Mouse (Mus musculus) embryonic facial prominence, embryonic 13.5 days (tissue): Measurements from ENCODE around the gene Tmem260. TPM values are rescaled to one million over a fixed set of nuclear protein-coding genes. Genes with fewer than 3 reads are reported as not detected.

Source experiments
- ATAC-seq: fragments of 200-750 bp; cut with Nextera tagmentation; 2 replicates; pipeline ENCODE4 v1.8.0; 2017; ENCODE audit warnings: low read depth; ENCODE audit not compliant: insufficient number of reproducible peaks, insufficient read depth, low FRiP score, low TSS enrichment
- H3K27ac ChIP-seq: fragments of 300-500 bp; sonication (generic); 2 replicates; pipeline ENCODE4 v1.5.1; 2015; ENCODE audit warnings: moderate library complexity, mild to moderate bottlenecking, inconsistent platforms
- H3K27me3 ChIP-seq: fragments of 300-500 bp; sonication (generic); 2 replicates; pipeline ENCODE4 v1.6.1; 2015; ENCODE audit warnings: mild to moderate bottlenecking, inconsistent platforms
- H3K36me3 ChIP-seq: fragments of 300-500 bp; sonication (generic); 2 replicates; pipeline ENCODE4 v1.6.1; 2015; ENCODE audit warnings: mild to moderate bottlenecking, inconsistent platforms
- H3K4me1 ChIP-seq: fragments of 300-500 bp; sonication (generic); 2 replicates; pipeline ENCODE4 v1.6.1; 2015; ENCODE audit warnings: inconsistent platforms
- H3K4me2 ChIP-seq: fragments of 300-500 bp; sonication (generic); 2 replicates; pipeline ENCODE4 v1.6.1; 2015; ENCODE audit warnings: moderate library complexity, mild to moderate bottlenecking, inconsistent platforms
- H3K4me3 ChIP-seq: fragments of 300-500 bp; sonication (generic); 2 replicates; pipeline ENCODE4 v1.5.1; 2015; ENCODE audit warnings: mild to moderate bottlenecking, inconsistent platforms
- H3K9ac ChIP-seq: fragments of 300-500 bp; sonication (generic); 2 replicates; pipeline ENCODE4 v1.6.1; 2015; ENCODE audit warnings: mild to moderate bottlenecking, inconsistent platforms
- H3K9me3 ChIP-seq: fragments of 300-500 bp; sonication (generic); 2 replicates; pipeline ENCODE4 v1.6.1; 2016; ENCODE audit warnings: inconsistent platforms
- WGBS: fragments of 180-500 bp; shearing (Covaris S2); methylation state at CpG from one replicate; pipeline ENCODE4 v1.1.7; 2015; ENCODE audit warnings: mixed read lengths; 5-methylcytosine and 5-hydroxymethylcytosine counted together
- polyA plus RNA-seq: library from polyadenylated mRNA; unstranded; fragments of >200 nt; fragmentation: Nextera tagmentation; extraction: Ambion mirVana; gene quantifications from 2 replicates; pipeline ENCODE4 v1.2.1, GENCODE M21; 2015

Gene Tmem260
- polyA plus RNA-seq, 1 experiment from 2014 or later = 24.1 TPM

- H3K27ac ChIP-seq = no peak overlapping the region
- no peaks in the 10 kb centered on the region for H3K4me1 ChIP-seq
- peaks cover under 1% of the 10 kb centered on the region; the same call in 1 of the 2 replicates for H3K36me3 ChIP-seq
- WGBS = 85% methylated on average over 8 of the region's 8 CpGs
- no peaks in the 10 kb centered on the region for H3K9me3 ChIP-seq
- no peak for ATAC-seq
- H3K27me3 ChIP-seq = no peaks in the 10 kb centered on the region
- H3K4me3 ChIP-seq = no peak overlapping the region
- H3K9ac ChIP-seq = no peak overlapping the region
- no peak overlapping the region for H3K4me2 ChIP-seq
Observed at GRCm38 (mm10) chr14:48515538-48515937, 69.6 kb downstream of the Tmem260 start.

GRCm38 (mm10) chr14:48523361-48523760 is 77.4 kb downstream of the Tmem260 start:
- H3K4me2 ChIP-seq = no peak overlapping the region
- no peak overlapping the region for H3K9ac ChIP-seq
- H3K27ac ChIP-seq = no peak overlapping the region
- no peak for ATAC-seq
- peaks cover 14% of the 10 kb centered on the region; the same call in 1 of the 2 replicates for H3K4me1 ChIP-seq
- H3K27me3 ChIP-seq = peaks cover 6% of the 10 kb centered on the region; the same call in 1 of the 2 replicates
- H3K9me3 ChIP-seq = no peaks in the 10 kb centered on the region
- no peak overlapping the region for H3K4me3 ChIP-seq
- 8% methylated on average over 1 of the region's 1 CpGs for WGBS
- H3K36me3 ChIP-seq = no peaks in the 10 kb centered on the region

GRCm38 (mm10) chr14:48524135-48524534 is 78.2 kb downstream of the Tmem260 start:
- Histone ChIP-seq H3K4me1 (peaks cover 14% of the 10 kb centered on the region; the same call in 1 of the 2 replicates), H3K27ac (no peak overlapping the region), H3K9me3 (no peaks in the 10 kb centered on the region), H3K27me3 (peaks cover 6% of the 10 kb centered on the region; the same call in 1 of the 2 replicates), H3K36me3 (no peaks in the 10 kb centered on the region), H3K4me2 (no peak overlapping the region), H3K4me3 (no peak overlapping the region), H3K9ac (no peak overlapping the region)
- WGBS = 41% methylated on average over 9 of the region's 9 CpGs
- ATAC-seq = no peak

GRCm38 (mm10) chr14:48525055-48525454 is 79.1 kb downstream of the Tmem260 start:
- Histone ChIP-seq H3K27ac (no peak overlapping the region), H3K4me3 (no peak overlapping the region), H3K27me3 (peaks cover 6% of the 10 kb centered on the region), H3K4me1 (peaks cover 14% of the 10 kb centered on the region; the same call in 1 of the 2 replicates), H3K9ac (no peak overlapping the region), H3K36me3 (no peaks in the 10 kb centered on the region), H3K4me2 (no peak overlapping the region), H3K9me3 (no peaks in the 10 kb centered on the region)
- no peak for ATAC-seq
- 43% methylated on average over 6 of the region's 6 CpGs for WGBS

GRCm38 (mm10) chr14:48530629-48531028 is 84.7 kb downstream of the Tmem260 start:
- no peak overlapping the region for H3K4me3 ChIP-seq
- WGBS = 63% methylated on average over 10 of the region's 10 CpGs
- H3K27me3 ChIP-seq = no peaks in the 10 kb centered on the region; the same call in 1 of the 2 replicates
- ATAC-seq = no peak
- no peak overlapping the region for H3K9ac ChIP-seq
- peaks cover under 1% of the 10 kb centered on the region; the same call in 1 of the 2 replicates for H3K4me1 ChIP-seq
- H3K27ac ChIP-seq = no peak overlapping the region
- H3K4me2 ChIP-seq = no peak overlapping the region
- H3K36me3 ChIP-seq = no peaks in the 10 kb centered on the region
- no peaks in the 10 kb centered on the region for H3K9me3 ChIP-seq

- ATAC-seq = no peak
- no peak overlapping the region for H3K27ac ChIP-seq
- H3K4me2 ChIP-seq = no peak overlapping the region
- no peaks in the 10 kb centered on the region for H3K9me3 ChIP-seq
- H3K27me3 ChIP-seq = peaks cover 24% of the 10 kb centered on the region; the same call in 1 of the 2 replicates
- H3K9ac ChIP-seq = no peak overlapping the region
- H3K4me3 ChIP-seq = no peak overlapping the region
- H3K4me1 ChIP-seq = no peaks in the 10 kb centered on the region
- 71% methylated on average over 14 of the region's 14 CpGs for WGBS
- no peaks in the 10 kb centered on the region for H3K36me3 ChIP-seq
Observed at GRCm38 (mm10) chr14:48537795-48538766, 92.2 kb downstream of the Tmem260 start.

- Histone ChIP-seq H3K27me3 (peaks cover 19% of the 10 kb centered on the region), H3K9ac (no peak overlapping the region), H3K36me3 (no peaks in the 10 kb centered on the region), H3K27ac (no peak overlapping the region), H3K4me1 (no peaks in the 10 kb centered on the region), H3K9me3 (no peaks in the 10 kb centered on the region), H3K4me3 (no peak overlapping the region), H3K4me2 (no peak overlapping the region)
- 0 out of 2 replicates have a peak, but pooled peaks have one; percentile 26 for ATAC-seq
- 64% methylated on average over 10 of the region's 10 CpGs for WGBS
Observed at GRCm38 (mm10) chr14:48545166-48545565, 99.2 kb downstream of the Tmem260 start.

GRCm38 (mm10) chr14:48546009-48546408 is 100.1 kb downstream of the Tmem260 start:
- Histone ChIP-seq H3K4me2 (no peak overlapping the region), H3K4me3 (no peak overlapping the region), H3K27ac (no peak overlapping the region; the same call in 1 of the 2 replicates), H3K9me3 (no peaks in the 10 kb centered on the region), H3K9ac (no peak overlapping the region), H3K36me3 (no peaks in the 10 kb centered on the region), H3K27me3 (peaks cover 12% of the 10 kb centered on the region; the same call in 1 of the 2 replicates), H3K4me1 (no peaks in the 10 kb centered on the region)
- ATAC-seq = no peak
- 94% methylated on average over 3 of the region's 3 CpGs for WGBS

- no peak overlapping the region for H3K9ac ChIP-seq
- no peaks in the 10 kb centered on the region for H3K36me3 ChIP-seq
- no peaks in the 10 kb centered on the region for H3K4me1 ChIP-seq
- 76% methylated on average over 7 of the region's 7 CpGs for WGBS
- H3K4me3 ChIP-seq = no peak overlapping the region
- H3K27ac ChIP-seq = no peak overlapping the region
- no peaks in the 10 kb centered on the region for H3K9me3 ChIP-seq
- H3K27me3 ChIP-seq = no peaks in the 10 kb centered on the region
- no peak overlapping the region for H3K4me2 ChIP-seq
- no peak for ATAC-seq
Observed at GRCm38 (mm10) chr14:48549703-48550102, 103.8 kb downstream of the Tmem260 start.

GRCm38 (mm10) chr14:48553216-48553615 is 107.3 kb downstream of the Tmem260 start:
- WGBS = 72% methylated on average over 4 of the region's 4 CpGs
- no peak for ATAC-seq

GRCm38 (mm10) chr14:48553754-48554153 is 107.8 kb downstream of the Tmem260 start:
- no peak for ATAC-seq
- Histone ChIP-seq H3K27ac (no peak overlapping the region), H3K4me2 (no peak overlapping the region), H3K36me3 (no peaks in the 10 kb centered on the region), H3K9ac (no peak overlapping the region), H3K4me1 (no peaks in the 10 kb centered on the region), H3K4me3 (no peak overlapping the region), H3K9me3 (no peaks in the 10 kb centered on the region), H3K27me3 (no peaks in the 10 kb centered on the region)
- 88% methylated on average over 9 of the region's 9 CpGs for WGBS

More at GRCm38 (mm10) chr14:48553216-48553615, 107.3 kb downstream of the Tmem260 start:
- no peaks in the 10 kb centered on the region for H3K9me3 ChIP-seq
- no peaks in the 10 kb centered on the region for H3K27me3 ChIP-seq
- no peaks in the 10 kb centered on the region for H3K4me1 ChIP-seq
- H3K4me2 ChIP-seq = no peak overlapping the region
- no peak overlapping the region for H3K4me3 ChIP-seq
- H3K9ac ChIP-seq = no peak overlapping the region
- no peak overlapping the region for H3K27ac ChIP-seq
- H3K36me3 ChIP-seq = no peaks in the 10 kb centered on the region

GRCm38 (mm10) chr14:48558975-48559374 is 113.1 kb downstream of the Tmem260 start:
- H3K4me3 ChIP-seq = no peak overlapping the region
- ATAC-seq = no peak
- H3K36me3 ChIP-seq = no peaks in the 10 kb centered on the region
- H3K4me1 ChIP-seq = no peaks in the 10 kb centered on the region
- H3K9ac ChIP-seq = no peak overlapping the region
- H3K27ac ChIP-seq = no peak overlapping the region
- WGBS = 86% methylated on average over 4 of the region's 4 CpGs
- no peak overlapping the region for H3K4me2 ChIP-seq
- H3K27me3 ChIP-seq = no peaks in the 10 kb centered on the region
- no peaks in the 10 kb centered on the region for H3K9me3 ChIP-seq
